Comparison of ENCODE assay signal across 11 mouse cellular contexts in the genomic region with DNA sequence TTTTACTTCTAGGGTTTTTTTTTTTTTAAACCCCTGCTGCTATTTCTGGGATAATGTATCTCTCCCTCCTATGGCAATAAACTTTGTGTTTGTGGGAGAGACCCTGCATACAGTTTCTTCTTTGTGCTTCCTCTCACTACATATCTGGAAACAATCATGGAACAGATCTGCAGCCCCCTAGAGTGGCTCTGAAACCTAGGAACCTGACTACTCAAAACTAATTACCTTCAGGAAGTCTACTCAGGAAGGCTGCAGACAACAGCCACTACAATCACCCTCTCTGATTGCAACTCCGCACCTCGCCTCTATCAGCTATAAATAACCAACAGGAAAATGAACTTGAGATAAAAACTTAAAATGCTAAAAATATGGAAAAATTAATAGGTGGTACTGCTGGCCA. TPM values are rescaled to one million over a fixed set of nuclear protein-coding genes. Genes with fewer than 3 reads are reported as not detected.
DNase-seq lines count a peak whose midpoint lies in the region; ATAC-seq and TF ChIP-seq lines count a peak whose summit lies in the region.
"Had no signal": no experiment of that assay in that cellular context is flagged by ENCODE, and none has a peak within 500 bp of the region (broad histone marks: within the 10 kb centered on the region; RNA-seq: fewer than 3 reads in every experiment).

No protein-coding gene starts in this region.

- H3K4me3 ChIP-seq in kidney, embryonic 15.5 days (replicated peaks): peak overlapping the region; percentile 84
- peak overlapping the region; percentile 89 for H3K4me3 ChIP-seq in forebrain, embryonic 10.5 days
- peak overlapping the region; percentile 96 for H3K4me3 ChIP-seq in intestine, embryonic 14.5 days (ENCODE audit: low read depth, low read length)
- H3K4me3 ChIP-seq in myocyte: peak overlapping the region; percentile 82

- H3K4me1 ChIP-seq in kidney, embryonic 15.5 days: peaks cover 52% of the 10 kb centered on the region
- peaks cover 32% of the 10 kb centered on the region for H3K4me1 ChIP-seq in forebrain, embryonic 10.5 days
- peaks cover 40% of the 10 kb centered on the region for H3K4me1 ChIP-seq in intestine, embryonic 14.5 days (replicated peaks; ENCODE audit: control insufficient read depth, insufficient read depth, low read length)

- no peak for DNase-seq in kidney, postnatal 4 days
- no peak for DNase-seq in forebrain, embryonic 10.5 days (ENCODE audit: extremely low spot score, low spot score)
- no peak for DNase-seq in intestine, embryonic 14.5 days (ENCODE audit: low spot score)
- DNase-seq in spleen, postnatal 4 days (ENCODE audit: low spot score in 2 of 2): no peak
- DNase-seq in spleen, postnatal 14 days (ENCODE audit: low spot score in 2 of 2): no peak
- no peak for DNase-seq in kidney, adult 18-20 months
- DNase-seq: gastrocnemius, postnatal 25 days had no signal

- peaks cover 65% of the 10 kb centered on the region for H3K79me2 ChIP-seq in myocyte (ENCODE audit: control insufficient read depth, insufficient read depth)

- no peak for ATAC-seq in kidney, embryonic 15.5 days (replicated peaks; ENCODE audit: low FRiP score)
- ATAC-seq in intestine, embryonic 14.5 days (replicated peaks; ENCODE audit: low FRiP score, low TSS enrichment, low read depth): no peak

- H3K9me3 ChIP-seq in kidney, embryonic 15.5 days (replicated peaks): no peaks in the 10 kb centered on the region
- no peaks in the 10 kb centered on the region for H3K9me3 ChIP-seq in forebrain, embryonic 10.5 days
- no peaks in the 10 kb centered on the region for H3K9me3 ChIP-seq in intestine, embryonic 14.5 days (ENCODE audit: control insufficient read depth, low read length)
- H3K9me3 ChIP-seq: megakaryocyte, embryonic 14.5 days had no signal

- H3K9ac ChIP-seq in kidney, embryonic 15.5 days: peak overlapping the region; percentile 84; the same call in 1 of the 2 replicates
- H3K9ac ChIP-seq in intestine, embryonic 14.5 days (ENCODE audit: low read length): peak overlapping the region; percentile 34; the same call in 1 of the 2 replicates

- no peak for TF ChIP-seq POLR2A in myocyte (IDR thresholded peaks at IDR 0.05; ENCODE audit: insufficient read length, low read depth)

- 48% methylated on average over 2 of the region's 2 CpGs for WGBS in kidney, embryonic 15.5 days
- WGBS in forebrain, embryonic 10.5 days: 74% methylated on average over 2 of the region's 2 CpGs
- 36% methylated on average over 2 of the region's 2 CpGs for WGBS in intestine, embryonic 14.5 days

- H3K36me3 ChIP-seq in kidney, embryonic 15.5 days: 0 out of 2 replicates have a peak, but pooled peaks cover 4% of the 10 kb centered on the region
- peaks cover 9% of the 10 kb centered on the region for H3K36me3 ChIP-seq in forebrain, embryonic 10.5 days (replicated peaks)
- no peaks in the 10 kb centered on the region for H3K36me3 ChIP-seq in intestine, embryonic 14.5 days (ENCODE audit: control insufficient read depth, insufficient read depth, low read length)
- H3K36me3 ChIP-seq in myocyte (ENCODE audit: control insufficient read depth, insufficient read depth): no peaks in the 10 kb centered on the region

- peak overlapping the region; percentile 85 for H3K27ac ChIP-seq in kidney, embryonic 15.5 days
- H3K27ac ChIP-seq in forebrain, embryonic 10.5 days: no peak overlapping the region
- H3K27ac ChIP-seq in intestine, embryonic 14.5 days (ENCODE audit: low read depth): peak overlapping the region; percentile 80

- peak overlapping the region; percentile 78 for H3K4me2 ChIP-seq in kidney, embryonic 15.5 days
- peak overlapping the region; percentile 75 for H3K4me2 ChIP-seq in intestine, embryonic 14.5 days (ENCODE audit: low read length)
- H3K4me2 ChIP-seq in myocyte (ENCODE audit: low read depth): peak overlapping the region; percentile 87

- H3K27me3 ChIP-seq in kidney, embryonic 15.5 days: no peaks in the 10 kb centered on the region
- H3K27me3 ChIP-seq in forebrain, embryonic 10.5 days (ENCODE audit: poor library complexity, severe bottlenecking): no peaks in the 10 kb centered on the region
- no peaks in the 10 kb centered on the region for H3K27me3 ChIP-seq in intestine, embryonic 14.5 days (replicated peaks; ENCODE audit: control insufficient read depth, insufficient read depth, low read length)
- H3K27me3 ChIP-seq in myocyte (ENCODE audit: control insufficient read depth, insufficient read depth, insufficient read length): no peaks in the 10 kb centered on the region

- H3ac ChIP-seq in myocyte (ENCODE audit: control insufficient read depth, insufficient read length): no peak overlapping the region

TF ChIP-seq in myocyte, 11 proteins besides CTCF, POLR2A, EP300 and RAD21:
- TF ChIP-seq POLR2AphosphoS2 (IDR thresholded peaks at IDR 0.05; ENCODE audit: insufficient read length, low read depth): no peak
- TF ChIP-seq TCF12 (IDR thresholded peaks at IDR 0.05; ENCODE audit: insufficient read depth, poor library complexity, severe bottlenecking): no peak
- TF ChIP-seq MYOG (IDR thresholded peaks at IDR 0.05; ENCODE audit: control insufficient read depth in 1 of 3, insufficient read depth in 1 of 3, insufficient read length in 2 of 3, low read depth in 2 of 3): no peak
- no peak for TF ChIP-seq MYOD1 (IDR thresholded peaks at IDR 0.05; ENCODE audit: control insufficient read depth in 1 of 3, insufficient read length in 2 of 3, low read depth in 2 of 3)
- TF ChIP-seq MAX (IDR thresholded peaks at IDR 0.05; ENCODE audit: low read depth): no peak
- TF ChIP-seq TCF3 (IDR thresholded peaks at IDR 0.05; ENCODE audit: insufficient read length, low read depth): no peak

RNA-seq across cellular contexts. Expression of a gene that starts 1.8 kb away (rescaled TPM):
- 26.4 and 29.4 TPM in 2 replicates for polyA plus RNA-seq in kidney, embryonic 15.5 days (2015; fragmentation: Nextera tagmentation; extraction: Ambion mirVana)
- polyA plus RNA-seq in forebrain, embryonic 10.5 days (2016; fragmentation: Nextera tagmentation; extraction: Ambion mirVana): 34.3 and 36.7 TPM in 2 replicates
- 23.6 and 31.1 TPM in 2 replicates for polyA plus RNA-seq in intestine, embryonic 14.5 days (2014; fragmentation: Nextera tagmentation; extraction: Ambion mirVana)
- 8.9 TPM for polyA plus RNA-seq in myocyte (2012; fragmentation: generic; extraction: Trizol)

RNA-seq across cellular contexts. Expression of a gene that starts 15.5 kb away (rescaled TPM):
- not detected in 2 replicates for polyA plus RNA-seq in kidney, embryonic 15.5 days (2015; fragmentation: Nextera tagmentation; extraction: Ambion mirVana)
- not detected in 2 replicates for polyA plus RNA-seq in forebrain, embryonic 10.5 days (2016; fragmentation: Nextera tagmentation; extraction: Ambion mirVana)
- not detected in 2 replicates for polyA plus RNA-seq in intestine, embryonic 14.5 days (2014; fragmentation: Nextera tagmentation; extraction: Ambion mirVana)
- not detected for polyA plus RNA-seq in myocyte (2012; fragmentation: generic; extraction: Trizol)
- polyA plus RNA-seq: brain, embryonic 14.5 days had no signal
